8 mouse cellular contexts compared by ENCODE assay signal in the genomic region with DNA sequence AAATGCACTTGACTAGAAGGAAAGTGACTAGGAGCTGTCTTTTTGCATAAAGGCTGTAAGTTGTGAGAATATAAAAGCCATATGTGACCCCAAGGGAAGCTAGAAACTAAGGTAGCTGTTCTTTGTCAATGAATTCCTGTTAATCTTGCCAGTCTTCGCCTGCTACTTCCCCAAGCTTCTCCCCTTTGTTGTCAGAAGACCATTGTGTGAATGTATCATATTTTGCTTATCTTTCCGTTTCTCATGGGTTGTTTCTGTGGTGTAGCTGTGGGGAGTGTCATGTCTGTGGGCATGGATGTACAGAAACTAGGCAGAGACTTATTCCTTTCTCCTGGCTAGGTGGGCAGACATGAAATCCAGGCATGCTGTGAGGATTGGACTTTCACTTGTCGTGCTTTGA. TPM values are rescaled to one million over a fixed set of nuclear protein-coding genes. Genes with fewer than 3 reads are reported as not detected.
DNase-seq lines count a peak whose midpoint lies in the region; ATAC-seq and TF ChIP-seq lines count a peak whose summit lies in the region.

No protein-coding gene starts in this region.

- DNase-seq in testis, postnatal 10 days (ENCODE audit: low spot score) = no peak
- DNase-seq in spleen, adult 18-20 months = no peak
- no peak for DNase-seq in gastrocnemius, postnatal 25 days

- peak overlapping the region; percentile 70 for H3K4me3 ChIP-seq in erythroblast, embryonic 14.5 days (replicated peaks)
- H3K4me3 ChIP-seq in testis, adult 2 months (ENCODE audit: control insufficient read depth, low read depth, low read length) = peak overlapping the region; percentile 21; the same call in 1 of the 2 replicates
- H3K4me3 ChIP-seq in liver, embryonic 12.5 days = peak overlapping the region; percentile 83

- H3K27ac ChIP-seq in testis, adult 2 months (ENCODE audit: control insufficient read depth, insufficient read depth, low read depth, low read length) = no peak overlapping the region
- peak overlapping the region; percentile 78 for H3K27ac ChIP-seq in liver, embryonic 12.5 days

- TF ChIP-seq CTCF in testis, adult 2 months (IDR thresholded peaks at IDR 0.05; ENCODE audit: control insufficient read depth, insufficient read depth, insufficient replicate concordance, low read depth, low read length) = no peak

- WGBS in liver, embryonic 12.5 days (ENCODE audit: insufficient replicate concordance) = 65% methylated on average over 3 of the region's 3 CpGs

- ATAC-seq in erythroblast, adult 5-6 weeks (replicated peaks; ENCODE audit: low FRiP score, poor library complexity, severe bottlenecking) = no peak
- no peak for ATAC-seq in liver, embryonic 12.5 days
- ATAC-seq in frontal cortex, adult (ENCODE audit: low TSS enrichment) = no peak

- H3K27me3 ChIP-seq in erythroblast, embryonic 14.5 days (ENCODE audit: control insufficient read depth) = no peaks in the 10 kb centered on the region
- no peaks in the 10 kb centered on the region for H3K27me3 ChIP-seq in testis, adult 2 months (ENCODE audit: control insufficient read depth, insufficient read depth, low read length)
- H3K27me3 ChIP-seq in liver, embryonic 12.5 days (replicated peaks) = no peaks in the 10 kb centered on the region

- peaks cover 45% of the 10 kb centered on the region for H3K4me1 ChIP-seq in erythroblast, embryonic 14.5 days (ENCODE audit: control insufficient read depth)
- H3K4me1 ChIP-seq in testis, adult 2 months (ENCODE audit: control insufficient read depth, insufficient read depth, low read length) = no peaks in the 10 kb centered on the region; the same call in 1 of the 2 replicates
- peaks cover 42% of the 10 kb centered on the region for H3K4me1 ChIP-seq in liver, embryonic 12.5 days

- no peak for TF ChIP-seq POLR2A in testis, adult 2 months (IDR thresholded peaks at IDR 0.05; ENCODE audit: control insufficient read depth, low read depth, low read length)

- peaks cover 25% of the 10 kb centered on the region for H3K36me3 ChIP-seq in erythroblast, embryonic 14.5 days (ENCODE audit: control insufficient read depth)
- no peaks in the 10 kb centered on the region for H3K36me3 ChIP-seq in testis, adult 2 months (ENCODE audit: control insufficient read depth, insufficient read depth, low read length)
- H3K36me3 ChIP-seq in liver, embryonic 12.5 days = peaks cover 18% of the 10 kb centered on the region

- H3K9me3 ChIP-seq in erythroblast, embryonic 14.5 days (ENCODE audit: control insufficient read depth, low read length) = no peaks in the 10 kb centered on the region
- no peaks in the 10 kb centered on the region for H3K9me3 ChIP-seq in liver, embryonic 12.5 days (replicated peaks)

- peak overlapping the region; percentile 80 for H3K4me2 ChIP-seq in liver, embryonic 12.5 days

- peak overlapping the region; percentile 81; the same call in 1 of the 2 replicates for H3K9ac ChIP-seq in liver, embryonic 12.5 days

RNA-seq across cellular contexts. Expression of gene Dnajc19, which starts 0.8 kb away (rescaled TPM):
- polyA plus RNA-seq in erythroblast, embryonic 14.5 days (2012) = 4.4 and 5.7 TPM in 2 replicates
- total RNA-seq in erythroblast, adult 5-6 weeks (2015; ENCODE audit: low replicate concordance) = 19.4 and 27.5 TPM in 2 replicates
- 22.7 and 36.1 TPM in 2 replicates for total RNA-seq in erythroblast, adult 5-6 weeks (2017; ENCODE audit: low replicate concordance)
- 63.1 and 69.7 TPM in 2 replicates for polyA plus RNA-seq in testis, adult 2 months (2012; rRNA removed)
- polyA plus RNA-seq in liver, embryonic 12.5 days (2016; fragmentation: Nextera tagmentation; extraction: Ambion mirVana) = 172 and 175 TPM in 2 replicates
- total RNA-seq in gastrocnemius, postnatal 25 days (2021) = 100 to 1,000 TPM; 105 to 112 TPM

Comparison
In these comparisons a context has a peak if more than half of its experiments do, and no peak if none do; other contexts are left out.
1. H3K4me3 ChIP-seq: peak in every context shown above with its lines; median percentile 83 in liver, embryonic 12.5 days; 70 in erythroblast, embryonic 14.5 days; 21 in testis, adult 2 months.